Mouse (Mus musculus) forelimb bud, embryonic 11.5 days (tissue): ENCODE results near the gene Prrt4.
A peak's percentile ranks its signal among the peaks of the same experiment; 100 is the strongest.

ENCODE experiments used
- DNase-seq: peaks from one replicate; pipeline ENCODE4 v3.0.0-alpha.2; 2012; ENCODE audit warnings: low read depth, low spot score

Prrt4 gene

GRCm38 (mm10) chr6:29150001-29150400 is 29.4 kb downstream of the Prrt4 start:
- DNase-seq: no peak

- no peak for DNase-seq
Measured at GRCm38 (mm10) chr6:29147407-29148010, 31.9 kb downstream of the Prrt4 start.

- DNase-seq: no peak
Measured at GRCm38 (mm10) chr6:29146641-29147040, 32.7 kb downstream of the Prrt4 start.

- no peak for DNase-seq
Measured at GRCm38 (mm10) chr6:29145456-29146307, 33.7 kb downstream of the Prrt4 start.

GRCm38 (mm10) chr6:29144971-29145370 is 34.4 kb downstream of the Prrt4 start:
- DNase-seq: no peak

- DNase-seq: peak; percentile 43
Measured at GRCm38 (mm10) chr6:29143608-29144007, 35.8 kb downstream of the Prrt4 start.

GRCm38 (mm10) chr6:29137441-29137840 is 41.9 kb downstream of the Prrt4 start:
- DNase-seq: no peak

- DNase-seq: no peak
Measured at GRCm38 (mm10) chr6:29133100-29133499, 46.3 kb downstream of the Prrt4 start.

GRCm38 (mm10) chr6:29126878-29127426 is 52.4 kb downstream of the Prrt4 start:
- DNase-seq: no peak

- no peak for DNase-seq
Measured at GRCm38 (mm10) chr6:29119990-29120389, 59.4 kb downstream of the Prrt4 start.
